Mouse (Mus musculus): ENCODE data around the gene Lactb. TPM values are rescaled to one million over a fixed set of nuclear protein-coding genes. Genes with fewer than 3 reads are reported as not detected.

Lactb gene
- polyA plus RNA-seq, 1 experiment from 2014 or later = 7.2 TPM

- ATAC-seq (ENCODE audit: borderline replicate concordance, extremely low read depth, low FRiP score, low TSS enrichment) = peak; percentile 78; the same call in 1 of the 2 replicates
- 4% methylated on average over 6 of the region's 6 CpGs for WGBS
- Histone ChIP-seq H3K4me1 (peaks cover 12% of the 10 kb centered on the region; the same call in 1 of the 2 replicates), H3K9ac (no peak overlapping the region), H3K9me3 (no peaks in the 10 kb centered on the region), H3K27ac (no peak overlapping the region), H3K27me3 (no peaks in the 10 kb centered on the region), H3K4me2 (no peak overlapping the region), H3K4me3 (no peak overlapping the region), H3K36me3 (no peaks in the 10 kb centered on the region)
Measured at GRCm38 (mm10) chr9:67001050-67001449, 25.8 kb upstream of the Lactb start.

GRCm38 (mm10) chr9:66999698-67000097, 24.4 kb upstream of the Lactb start:
- Histone ChIP-seq H3K36me3 (no peaks in the 10 kb centered on the region), H3K4me2 (no peak overlapping the region), H3K9ac (no peak overlapping the region), H3K27ac (no peak overlapping the region), H3K9me3 (no peaks in the 10 kb centered on the region), H3K4me3 (no peak overlapping the region), H3K4me1 (peaks cover 5% of the 10 kb centered on the region; the same call in 1 of the 2 replicates), H3K27me3 (no peaks in the 10 kb centered on the region)
- 90% methylated on average over 8 of the region's 8 CpGs for WGBS
- no peak for ATAC-seq (ENCODE audit: borderline replicate concordance, extremely low read depth, low FRiP score, low TSS enrichment)

- Histone ChIP-seq H3K27me3 (no peaks in the 10 kb centered on the region), H3K4me3 (no peak overlapping the region), H3K9ac (no peak overlapping the region), H3K27ac (peak overlapping the region; percentile 38), H3K9me3 (no peaks in the 10 kb centered on the region), H3K4me1 (peaks cover 45% of the 10 kb centered on the region), H3K36me3 (no peaks in the 10 kb centered on the region), H3K4me2 (no peak overlapping the region)
- WGBS = 38% methylated on average over 8 of the region's 8 CpGs
- ATAC-seq (ENCODE audit: borderline replicate concordance, extremely low read depth, low FRiP score, low TSS enrichment) = no peak
Measured at GRCm38 (mm10) chr9:66991750-66992410, 16.6 kb upstream of the Lactb start.

- no peaks in the 10 kb centered on the region for H3K36me3 ChIP-seq
- no peak for ATAC-seq (ENCODE audit: borderline replicate concordance, extremely low read depth, low FRiP score, low TSS enrichment)
- no peak overlapping the region for H3K9ac ChIP-seq
- peak overlapping the region; percentile 38 for H3K27ac ChIP-seq
- H3K4me1 ChIP-seq = peaks cover 45% of the 10 kb centered on the region
- no peak overlapping the region for H3K4me2 ChIP-seq
- no peaks in the 10 kb centered on the region for H3K27me3 ChIP-seq
- 50% methylated on average over 9 of the region's 9 CpGs for WGBS
- H3K4me3 ChIP-seq = no peak overlapping the region
- H3K9me3 ChIP-seq = no peaks in the 10 kb centered on the region
Measured at GRCm38 (mm10) chr9:66991021-66991749, 15.9 kb upstream of the Lactb start.

GRCm38 (mm10) chr9:66990046-66990445, 14.8 kb upstream of the Lactb start:
- Histone ChIP-seq H3K9me3 (no peaks in the 10 kb centered on the region), H3K4me3 (no peak overlapping the region), H3K27ac (peak overlapping the region; percentile 95), H3K4me1 (peaks cover 45% of the 10 kb centered on the region), H3K9ac (no peak overlapping the region), H3K27me3 (no peaks in the 10 kb centered on the region), H3K4me2 (no peak overlapping the region), H3K36me3 (no peaks in the 10 kb centered on the region)
- ATAC-seq (ENCODE audit: borderline replicate concordance, extremely low read depth, low FRiP score, low TSS enrichment) = no peak
- WGBS = 82% methylated on average over 5 of the region's 5 CpGs

GRCm38 (mm10) chr9:66989581-66989980, 14.3 kb upstream of the Lactb start:
- Histone ChIP-seq H3K4me3 (no peak overlapping the region), H3K27me3 (no peaks in the 10 kb centered on the region), H3K36me3 (no peaks in the 10 kb centered on the region), H3K4me1 (peaks cover 45% of the 10 kb centered on the region), H3K9ac (no peak overlapping the region), H3K4me2 (no peak overlapping the region; the same call in 1 of the 2 replicates), H3K9me3 (no peaks in the 10 kb centered on the region), H3K27ac (peak overlapping the region; percentile 95)
- no peak for ATAC-seq (ENCODE audit: borderline replicate concordance, extremely low read depth, low FRiP score, low TSS enrichment)
- 42% methylated on average over 6 of the region's 6 CpGs for WGBS

GRCm38 (mm10) chr9:66988888-66989414, 13.7 kb upstream of the Lactb start:
- H3K4me2 ChIP-seq = peak overlapping the region; percentile 7; the same call in 1 of the 2 replicates
- no peaks in the 10 kb centered on the region for H3K36me3 ChIP-seq
- no peaks in the 10 kb centered on the region for H3K27me3 ChIP-seq
- H3K27ac ChIP-seq = peak overlapping the region; percentile 95
- H3K9me3 ChIP-seq = no peaks in the 10 kb centered on the region
- under 1% methylated on average over 6 of the region's 6 CpGs for WGBS
- ATAC-seq (ENCODE audit: borderline replicate concordance, extremely low read depth, low FRiP score, low TSS enrichment) = peak; percentile 82
- H3K9ac ChIP-seq = no peak overlapping the region
- peaks cover 45% of the 10 kb centered on the region for H3K4me1 ChIP-seq
- no peak overlapping the region for H3K4me3 ChIP-seq

GRCm38 (mm10) chr9:66988198-66988887, 13.1 kb upstream of the Lactb start:
- Histone ChIP-seq H3K27me3 (no peaks in the 10 kb centered on the region), H3K4me2 (no peak overlapping the region), H3K9me3 (no peaks in the 10 kb centered on the region), H3K36me3 (no peaks in the 10 kb centered on the region), H3K4me1 (peaks cover 45% of the 10 kb centered on the region), H3K27ac (peak overlapping the region; percentile 95), H3K4me3 (no peak overlapping the region), H3K9ac (peak overlapping the region; percentile 17; the same call in 1 of the 2 replicates)
- ATAC-seq (ENCODE audit: borderline replicate concordance, extremely low read depth, low FRiP score, low TSS enrichment) = peak; percentile 56
- 34% methylated on average over 11 of the region's 11 CpGs for WGBS

GRCm38 (mm10) chr9:66985377-66985776, 10.1 kb upstream of the Lactb start:
- peaks cover 30% of the 10 kb centered on the region for H3K4me1 ChIP-seq
- H3K27ac ChIP-seq = no peak overlapping the region
- no peaks in the 10 kb centered on the region for H3K27me3 ChIP-seq
- H3K36me3 ChIP-seq = no peaks in the 10 kb centered on the region
- H3K9me3 ChIP-seq = no peaks in the 10 kb centered on the region
- H3K9ac ChIP-seq = no peak overlapping the region
- no peak overlapping the region for H3K4me2 ChIP-seq
- WGBS = 71% methylated on average over 7 of the region's 7 CpGs
- no peak for ATAC-seq (ENCODE audit: borderline replicate concordance, extremely low read depth, low FRiP score, low TSS enrichment)
- no peak overlapping the region for H3K4me3 ChIP-seq

GRCm38 (mm10) chr9:66982085-66982484, 6.8 kb upstream of the Lactb start:
- 70% methylated on average over 7 of the region's 7 CpGs for WGBS
- Histone ChIP-seq H3K27me3 (no peaks in the 10 kb centered on the region), H3K9ac (no peak overlapping the region), H3K4me2 (no peak overlapping the region), H3K9me3 (no peaks in the 10 kb centered on the region), H3K36me3 (no peaks in the 10 kb centered on the region), H3K27ac (no peak overlapping the region), H3K4me1 (no peaks in the 10 kb centered on the region), H3K4me3 (no peak overlapping the region)
- no peak for ATAC-seq (ENCODE audit: borderline replicate concordance, extremely low read depth, low FRiP score, low TSS enrichment)

GRCm38 (mm10) chr9:66980458-66980857, 5.2 kb upstream of the Lactb start:
- Histone ChIP-seq H3K27me3 (no peaks in the 10 kb centered on the region), H3K9me3 (no peaks in the 10 kb centered on the region), H3K4me1 (peaks cover 6% of the 10 kb centered on the region), H3K27ac (no peak overlapping the region), H3K9ac (no peak overlapping the region), H3K4me3 (no peak overlapping the region), H3K36me3 (no peaks in the 10 kb centered on the region), H3K4me2 (no peak overlapping the region)
- 5% methylated on average over 5 of the region's 5 CpGs for WGBS
- ATAC-seq (ENCODE audit: borderline replicate concordance, extremely low read depth, low FRiP score, low TSS enrichment) = no peak
